Mouse (Mus musculus): Measurements from ENCODE around the gene Prdm10.
A peak's percentile ranks its signal among the peaks of the same experiment; 100 is the strongest.

The Prdm10 gene

DNA sequence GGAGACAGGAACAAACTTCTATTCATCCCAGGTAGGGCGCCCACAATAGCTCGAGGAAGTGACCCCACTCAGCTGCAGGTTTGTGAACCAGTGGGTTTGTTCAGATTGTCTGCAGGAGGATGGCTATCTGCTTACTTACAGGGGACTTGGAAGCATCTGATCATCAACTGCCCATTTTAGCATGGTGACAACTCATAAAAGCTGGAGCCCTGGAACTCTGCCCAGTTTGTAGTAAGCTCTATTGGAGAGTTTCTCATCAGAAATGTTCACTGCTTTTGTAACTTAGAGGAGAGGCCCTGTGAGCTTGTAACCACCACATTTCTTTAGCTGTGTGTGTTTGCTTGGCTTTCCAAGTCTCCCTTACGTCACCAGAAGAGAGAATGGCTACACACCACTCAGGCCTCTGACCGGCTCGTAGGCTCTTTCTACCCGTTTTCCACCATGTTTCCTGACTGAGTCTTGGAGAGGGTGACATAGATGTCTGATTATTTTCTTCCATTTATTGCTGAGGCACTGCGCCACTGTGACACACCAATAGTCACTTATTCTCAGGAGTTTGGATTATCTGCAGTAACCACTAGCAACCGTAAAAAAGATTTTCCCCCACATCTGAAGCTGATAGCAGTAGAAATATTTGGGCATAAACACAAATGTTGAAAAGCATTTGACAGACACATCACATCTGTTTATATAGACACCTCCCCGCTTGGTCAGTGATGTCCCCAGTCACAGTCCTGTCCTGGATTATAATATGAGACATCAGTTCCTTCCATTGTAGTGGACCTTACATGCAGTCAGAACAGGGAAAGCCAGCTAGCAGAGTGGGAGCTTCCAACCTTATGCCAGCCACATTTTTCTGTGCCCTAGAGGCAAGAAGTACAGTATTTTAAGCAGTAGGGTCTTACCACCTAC lies 83.6 kb downstream of the Prdm10 start:
- no peak for DNase-seq (ENCODE audit: low spot score in 2 of 2)

DNA sequence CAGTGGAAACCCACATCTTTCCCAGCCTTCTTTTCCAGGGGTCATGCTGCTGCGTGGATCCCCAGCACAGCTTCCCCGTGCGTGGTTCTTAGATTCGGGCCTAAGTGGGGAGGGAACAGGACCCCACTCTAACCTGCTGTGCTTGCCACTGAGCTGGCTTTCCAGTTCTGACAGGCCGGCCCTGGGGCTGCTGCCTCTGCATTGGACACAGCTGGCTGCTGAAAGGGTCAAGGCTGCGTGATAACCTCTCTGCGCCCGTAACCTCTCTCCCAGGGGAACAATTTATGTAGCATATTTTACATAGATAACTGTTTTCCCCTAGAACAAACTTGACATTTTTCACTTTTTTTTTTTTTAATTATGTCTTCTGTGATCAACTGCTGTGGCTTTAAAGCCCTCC lies 84.7 kb downstream of the Prdm10 start:
- DNase-seq (ENCODE audit: low spot score in 2 of 2) = no peak

DNA sequence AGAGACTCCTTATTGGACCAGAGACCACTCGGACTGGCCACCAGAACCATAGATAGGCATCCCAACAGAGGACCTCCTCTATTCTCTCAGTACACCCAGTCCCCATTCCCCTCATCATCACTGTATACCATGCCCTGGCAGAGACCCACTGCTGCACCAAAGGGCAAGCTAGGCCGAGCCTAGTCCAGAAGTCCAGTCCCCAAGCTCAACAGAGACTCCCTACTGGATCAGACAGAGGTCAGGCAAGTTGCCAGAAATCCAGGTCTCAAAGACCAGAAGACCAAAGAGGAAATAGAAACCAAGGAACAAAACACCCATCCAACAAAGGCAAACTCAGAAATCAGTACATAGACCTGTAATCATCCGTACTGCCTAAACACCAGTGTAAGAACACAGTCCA lies 91.4 kb downstream of the Prdm10 start:
- no peak for DNase-seq (ENCODE audit: low spot score in 2 of 2)

DNA sequence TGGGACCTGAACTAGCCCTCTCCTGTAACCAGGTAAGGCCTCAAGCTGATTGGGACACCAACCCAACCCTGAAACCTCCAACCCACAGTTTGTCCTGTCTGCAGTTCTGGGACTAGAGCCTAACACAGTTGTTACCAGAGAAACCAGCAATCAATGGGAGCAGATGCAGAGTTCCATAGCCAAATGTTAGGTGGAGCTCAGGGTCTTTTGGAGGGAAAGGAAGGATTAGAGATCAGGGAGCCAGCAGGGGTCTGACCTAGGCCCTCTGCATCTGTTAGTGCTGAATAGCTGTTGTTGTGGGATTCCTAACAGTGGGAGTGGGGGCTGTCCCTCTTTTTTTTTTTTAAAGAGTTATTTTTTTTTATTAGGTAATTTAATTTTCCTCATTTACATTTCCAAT lies 96.3 kb downstream of the Prdm10 start:
- DNase-seq (ENCODE audit: low spot score in 2 of 2) = no peak

DNA sequence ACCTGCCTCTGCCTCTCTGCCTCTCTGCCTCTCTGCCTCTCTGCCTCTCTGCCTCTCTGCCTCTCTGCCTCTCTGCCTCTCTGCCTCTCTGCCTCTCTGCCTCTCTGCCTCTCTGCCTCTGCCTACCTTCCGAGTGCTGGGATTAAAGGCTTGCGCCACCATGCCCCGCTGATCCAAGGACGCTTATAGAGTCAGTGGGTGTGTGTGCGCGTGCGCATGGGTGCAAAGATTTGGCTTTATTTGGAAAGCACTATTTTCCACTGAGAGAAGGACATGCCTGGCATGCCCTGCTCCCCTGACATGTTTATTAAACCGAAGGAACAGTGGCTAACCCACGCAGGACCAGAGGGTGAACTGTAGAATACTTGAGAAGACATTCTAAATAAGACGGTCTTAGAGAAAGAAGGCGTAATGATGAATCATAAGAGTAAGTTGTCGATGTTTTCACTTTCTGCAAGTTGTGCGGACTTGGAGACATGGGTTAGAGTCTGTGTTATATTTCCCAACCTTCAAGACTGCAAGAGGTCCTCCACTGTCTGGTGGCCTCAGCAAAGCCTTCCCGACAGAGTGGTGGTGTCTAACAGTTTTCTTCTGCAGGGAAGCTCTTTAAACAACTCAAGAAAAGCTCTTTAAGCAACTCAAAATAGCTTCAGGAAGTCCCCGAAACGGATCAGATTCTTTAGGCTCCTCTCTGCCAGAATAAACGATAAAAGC lies 104.6 kb downstream of the Prdm10 start:
- no peak for DNase-seq (ENCODE audit: low spot score in 2 of 2)

DNA sequence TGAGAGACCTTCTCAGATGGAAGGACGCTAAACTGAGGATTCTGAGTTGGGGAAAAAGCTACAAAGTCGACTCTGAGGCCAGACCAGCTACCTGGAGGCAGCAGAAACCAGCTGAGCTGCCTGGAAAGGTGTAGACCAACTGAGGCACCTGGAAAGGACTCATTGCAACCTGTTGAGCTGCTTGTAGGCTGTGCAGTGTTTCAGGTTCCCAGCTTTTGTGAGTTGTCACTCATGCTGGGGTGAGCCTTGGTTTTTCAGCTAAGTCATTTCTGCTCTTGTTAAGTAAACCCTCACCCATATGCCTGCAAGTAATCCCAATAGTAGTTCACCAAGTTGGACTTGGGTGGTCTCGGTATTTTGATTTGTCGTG lies 105.1 kb downstream of the Prdm10 start:
- no peak for DNase-seq (ENCODE audit: low spot score in 2 of 2)

DNA sequence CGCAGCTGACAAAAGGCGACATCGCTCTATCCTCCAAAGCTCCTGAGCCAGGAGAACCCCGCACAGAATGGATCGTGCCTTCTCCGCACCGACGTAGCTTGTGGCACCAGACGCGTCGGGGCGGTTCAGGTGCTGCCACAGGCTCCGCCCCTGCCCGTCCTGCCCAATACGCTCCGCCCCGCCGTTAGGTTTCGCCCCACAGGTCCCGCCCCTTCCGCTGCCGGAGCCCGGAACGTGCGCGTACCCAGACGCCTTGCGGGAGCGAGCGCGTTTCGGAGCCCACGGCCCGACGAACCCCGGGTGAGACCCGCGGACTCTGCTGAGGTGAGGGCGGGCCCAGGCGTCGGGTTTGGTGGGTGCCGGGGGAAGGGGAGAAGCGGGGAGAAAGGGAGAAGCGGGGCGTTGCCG lies 105.6 kb downstream of the Prdm10 start, which contains the start of gene Nfrkb:
Gene Nfrkb (plus strand): TSS at position 246 of the 408 bp plus-strand sequence.
- DNase-seq (ENCODE audit: low spot score in 2 of 2) = peak; percentile 93 to 94

DNA sequence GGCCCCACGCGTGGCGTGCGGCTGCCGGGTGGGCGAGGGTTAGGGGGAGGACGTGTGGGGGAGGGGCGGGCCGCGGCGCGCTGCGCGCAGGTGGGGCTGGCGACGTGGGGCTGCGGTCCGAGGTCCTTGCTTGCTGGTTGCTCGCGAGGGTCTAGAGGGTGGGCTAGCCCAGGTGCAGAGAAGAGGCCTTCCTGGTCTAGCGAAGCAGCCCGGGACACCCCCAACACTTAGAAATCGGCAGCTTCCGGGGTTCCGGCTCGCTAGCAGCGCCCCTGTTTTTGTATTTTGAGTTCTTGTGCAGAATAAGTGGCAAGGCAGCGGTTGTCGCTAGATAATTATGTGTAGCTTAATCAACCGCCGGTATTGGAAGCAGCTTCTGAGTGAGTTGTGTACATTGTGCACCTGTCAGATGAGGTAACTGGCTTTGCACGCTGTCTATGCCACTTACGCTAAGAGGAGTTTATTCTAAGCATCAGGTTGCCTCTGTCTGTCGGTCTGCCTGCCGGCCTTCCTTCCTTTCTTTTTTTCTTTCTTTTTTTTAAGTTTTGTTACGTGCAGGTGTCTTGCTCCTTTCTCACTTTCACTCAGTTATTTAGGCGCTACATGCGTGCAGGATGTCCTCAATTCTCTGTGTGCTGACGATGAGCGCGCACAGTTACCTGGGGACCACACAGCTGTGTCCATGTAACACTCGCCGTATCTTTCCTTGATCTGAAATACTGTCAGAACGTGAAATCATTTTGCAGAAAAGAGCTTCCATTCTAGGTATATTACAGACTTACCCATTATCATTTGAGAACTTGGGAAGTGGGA lies 106.2 kb downstream of the Prdm10 start:
- peak in 1 of 2 experiments; percentile 13 for DNase-seq (ENCODE audit: low spot score in 2 of 2)

DNA sequence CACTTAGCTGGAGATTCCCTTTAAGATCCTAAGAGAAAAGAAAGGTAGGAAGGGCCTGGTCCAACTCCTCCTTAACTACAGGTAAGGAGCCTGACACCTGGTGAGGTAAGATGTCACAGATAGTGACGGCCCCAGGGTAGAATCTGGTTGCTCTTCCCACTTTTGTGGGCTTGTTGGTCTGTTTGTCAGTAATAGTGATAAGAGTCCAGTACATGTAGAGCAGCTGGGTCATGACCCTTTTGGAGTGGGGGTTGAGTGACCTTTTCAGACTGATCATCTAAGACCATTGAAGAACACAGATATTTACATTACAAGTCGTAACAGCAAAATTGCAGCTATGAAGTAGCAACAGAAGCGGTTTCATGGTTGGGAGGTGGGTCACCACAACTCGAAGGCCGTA lies 106.9 kb downstream of the Prdm10 start:
- DNase-seq (ENCODE audit: low spot score in 2 of 2) = no peak

DNA sequence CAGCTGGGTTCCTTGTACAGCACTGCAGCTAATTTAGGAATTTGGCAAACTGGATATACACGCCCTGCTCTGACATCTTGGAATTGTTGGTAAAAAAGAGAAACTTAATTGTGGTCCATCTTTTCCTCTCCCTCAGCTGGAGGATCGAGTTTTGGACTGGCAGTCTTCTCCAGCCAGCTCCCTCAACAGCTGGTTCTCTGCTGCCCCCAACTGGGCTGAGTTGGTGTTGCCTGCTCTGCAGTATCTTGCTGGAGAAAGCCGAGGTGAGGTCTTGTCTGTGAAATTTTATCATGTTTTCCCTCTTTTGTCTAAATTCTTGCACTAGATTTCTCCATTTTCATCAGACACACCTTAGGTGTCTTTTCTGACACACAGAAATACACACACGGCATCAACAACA lies 120.1 kb downstream of the Prdm10 start:
- DNase-seq (ENCODE audit: low spot score in 2 of 2) = peak in 1 of 2 experiments; percentile 35

DNA sequence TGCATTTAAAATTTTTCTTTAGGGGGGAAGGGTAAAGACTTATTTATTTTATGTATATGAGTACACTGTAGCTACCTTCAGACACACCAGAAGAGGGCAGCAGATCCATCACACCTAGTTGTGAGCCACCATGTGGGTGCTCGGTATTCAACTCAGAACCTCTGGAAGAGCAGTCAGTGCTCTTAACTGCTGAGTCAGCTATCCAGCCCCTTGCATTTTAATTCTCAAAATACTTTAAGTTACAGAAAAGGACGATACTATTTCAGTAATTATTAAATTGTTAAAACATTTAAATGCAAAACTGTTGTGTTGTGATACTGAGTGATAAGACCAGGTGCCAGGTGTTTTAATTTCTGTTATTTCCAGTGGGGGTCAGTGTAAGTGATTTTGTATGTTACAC lies 124.0 kb downstream of the Prdm10 start:
- no peak for DNase-seq (ENCODE audit: low spot score in 2 of 2)

DNA sequence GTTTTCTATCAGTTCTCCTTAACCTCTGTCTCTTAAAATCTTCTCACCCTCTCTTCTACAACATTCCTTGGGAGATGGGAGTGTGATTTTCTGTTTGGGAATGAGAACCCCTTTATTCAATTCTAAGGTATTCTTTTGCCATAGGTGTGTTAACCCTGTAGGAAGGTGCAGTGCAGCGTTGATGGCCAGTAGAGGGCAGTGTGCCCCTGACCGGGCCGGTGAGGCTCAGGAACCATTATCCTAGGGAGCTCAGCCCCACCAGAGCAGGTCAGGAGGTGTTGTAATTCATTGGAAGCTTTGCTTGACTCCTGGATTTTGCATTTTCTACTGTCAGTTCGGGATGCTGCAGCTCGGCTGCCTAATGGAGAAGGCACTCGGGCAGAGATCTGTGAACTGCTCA lies 124.9 kb downstream of the Prdm10 start:
- no peak for DNase-seq (ENCODE audit: low spot score in 2 of 2)

DNA sequence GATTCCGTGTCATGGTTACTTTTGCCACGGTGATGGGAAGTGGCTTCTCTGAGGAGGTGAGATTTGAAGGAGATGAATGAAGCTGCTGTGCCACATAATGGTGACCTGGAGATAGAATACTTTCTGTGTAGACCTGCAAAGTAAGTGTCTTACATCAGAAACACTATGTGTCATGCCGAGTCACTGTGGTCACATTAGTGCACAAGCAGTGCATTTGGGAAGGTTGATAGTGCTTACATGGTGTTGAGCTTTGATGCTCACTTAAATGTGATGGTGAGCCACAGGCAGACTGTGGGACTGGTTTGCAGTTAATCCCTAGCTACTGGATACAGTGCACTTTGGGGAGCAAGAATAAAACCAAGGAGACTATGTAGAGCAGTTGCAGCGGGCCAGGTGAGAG lies 131.8 kb downstream of the Prdm10 start:
- no peak for DNase-seq (ENCODE audit: low spot score in 2 of 2)

DNA sequence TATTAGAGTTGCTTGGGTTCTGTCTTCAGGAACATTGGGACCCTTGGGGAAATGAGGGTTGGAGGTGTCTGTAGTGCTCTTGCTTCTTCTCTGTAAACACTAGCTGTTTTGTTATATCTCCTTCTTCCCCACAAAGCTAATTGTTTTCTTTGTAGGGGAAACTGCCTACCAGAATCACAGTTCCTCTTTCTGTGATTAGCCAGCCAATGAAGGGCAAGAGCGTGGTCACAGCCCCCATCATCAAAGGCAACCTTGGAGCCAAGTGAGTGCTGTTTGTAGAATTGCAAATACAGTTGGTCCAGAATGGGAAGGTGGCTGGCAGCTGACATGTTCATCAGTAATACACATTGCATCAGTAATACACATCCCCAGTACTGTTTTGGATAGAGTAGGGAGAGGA lies 138.5 kb downstream of the Prdm10 start:
- DNase-seq (ENCODE audit: low spot score in 2 of 2) = no peak

DNA sequence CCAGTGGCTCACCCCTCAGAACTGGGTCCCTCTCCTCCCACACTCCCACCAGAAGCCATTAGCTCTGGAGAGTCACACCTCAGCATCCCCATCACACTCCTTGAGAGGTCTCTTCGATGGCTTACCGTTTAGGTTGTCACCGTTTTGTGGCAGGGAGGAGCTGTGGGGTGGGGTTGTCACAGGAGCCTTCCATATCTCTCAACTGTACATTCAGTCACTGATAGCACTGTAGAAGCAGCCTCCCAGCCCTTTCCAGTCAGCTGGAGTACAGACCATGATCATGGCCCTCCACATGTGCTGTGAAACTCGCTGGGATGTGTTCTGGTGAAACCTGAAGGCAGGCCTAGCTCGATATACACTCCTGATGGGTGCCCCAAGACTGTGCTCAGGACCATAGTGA lies 141.8 kb downstream of the Prdm10 start:
- no peak for DNase-seq (ENCODE audit: low spot score in 2 of 2)

DNA sequence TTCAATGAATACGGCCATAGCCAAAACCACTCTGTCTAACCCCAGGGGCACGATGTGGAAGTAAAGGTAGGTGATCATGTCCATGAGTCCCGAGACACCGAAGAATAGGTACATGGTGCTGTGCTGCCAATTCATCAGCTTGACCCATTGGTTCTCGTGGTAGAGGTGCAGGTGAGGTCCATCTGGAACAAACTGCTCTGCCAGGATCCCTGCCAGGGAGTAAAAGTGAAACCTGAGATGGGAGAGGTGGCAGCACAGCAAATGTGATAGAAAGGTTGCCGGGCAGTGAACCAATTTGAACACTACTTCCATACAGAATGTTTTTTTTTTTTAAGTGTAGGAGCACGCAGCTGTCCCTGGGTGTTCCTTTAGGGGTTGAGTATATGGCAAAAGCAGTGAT lies 148.6 kb downstream of the Prdm10 start:
- no peak for DNase-seq (ENCODE audit: low spot score in 2 of 2)

DNA sequence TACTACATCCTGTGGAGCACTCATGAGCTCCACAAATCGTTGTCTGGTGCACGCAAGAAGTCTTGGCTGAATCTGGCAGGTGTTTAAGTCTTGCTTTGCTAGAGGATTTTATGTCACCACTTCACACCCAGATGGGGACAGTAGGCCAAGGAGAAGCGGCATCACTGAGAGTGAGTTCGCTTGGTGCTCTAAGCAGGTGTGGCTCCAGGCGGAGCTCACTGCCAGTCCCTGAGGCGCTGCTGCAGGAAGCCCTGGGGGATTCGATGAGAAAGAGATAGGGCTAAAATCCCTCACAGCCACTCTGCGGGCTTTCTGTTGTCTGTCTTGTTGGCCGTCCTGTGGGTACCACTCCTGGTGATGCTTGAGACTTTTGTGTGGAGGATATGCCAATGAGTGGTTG lies 149.7 kb downstream of the Prdm10 start:
- DNase-seq (ENCODE audit: low spot score in 2 of 2) = no peak
